Mouse (Mus musculus) neural tube, embryonic 15.5 days (tissue): ENCODE results near the gene Prr23a1. TPM values are rescaled to one million over a fixed set of nuclear protein-coding genes. Genes with fewer than 3 reads are reported as not detected.
A peak's percentile ranks its signal among the peaks of the same experiment; 100 is the strongest.
"Not testable (repeated sequence)": the region's sequence is repeated elsewhere in the genome, so short reads cannot be mapped to it uniquely, and the experiment has no call there.

Experiments
- ATAC-seq: fragments of 200-750 bp; cut with Nextera tagmentation; 2 replicates; pipeline ENCODE4 v1.8.0; 2017; ENCODE audit warnings: mild to moderate bottlenecking, moderate TSS enrichment, moderate library complexity; ENCODE audit not compliant: low FRiP score
- H3K27ac ChIP-seq: fragments of 300-500 bp; sonication (generic); replicated peaks from 2 replicates; pipeline ENCODE4 v1.5.1; 2015; ENCODE audit warnings: mild to moderate bottlenecking, inconsistent platforms
- H3K27me3 ChIP-seq: fragments of 300-500 bp; sonication (generic); replicated peaks from 2 replicates; pipeline ENCODE4 v1.6.1; 2015; ENCODE audit warnings: inconsistent platforms
- H3K36me3 ChIP-seq: fragments of 300-500 bp; sonication (generic); 2 replicates; pipeline ENCODE4 v1.6.1; 2015; ENCODE audit warnings: inconsistent platforms
- H3K4me1 ChIP-seq: fragments of 300-500 bp; sonication (generic); 2 replicates; pipeline ENCODE4 v1.6.1; 2015; ENCODE audit warnings: inconsistent platforms
- H3K4me2 ChIP-seq: fragments of 300-500 bp; sonication (generic); 2 replicates; pipeline ENCODE4 v1.6.1; 2015; ENCODE audit warnings: inconsistent platforms, mild to moderate bottlenecking, moderate library complexity
- H3K4me3 ChIP-seq: fragments of 300-500 bp; sonication (generic); replicated peaks from 2 replicates; pipeline ENCODE4 v1.5.1; 2015; ENCODE audit warnings: mild to moderate bottlenecking, inconsistent platforms
- H3K9ac ChIP-seq: fragments of 300-500 bp; sonication (generic); replicated peaks from 2 replicates; pipeline ENCODE4 v1.6.1; 2015; ENCODE audit warnings: mild to moderate bottlenecking, inconsistent platforms
- H3K9me3 ChIP-seq: fragments of 300-500 bp; sonication (generic); replicated peaks from 2 replicates; pipeline ENCODE4 v1.6.1; 2016; ENCODE audit warnings: inconsistent platforms
- WGBS: fragments of 180-500 bp; shearing (Covaris S2); methylation state at CpG from one replicate; pipeline ENCODE4 v1.1.7; 2015; ENCODE audit warnings: mixed read lengths; 5-methylcytosine and 5-hydroxymethylcytosine counted together
- polyA plus RNA-seq: library from polyadenylated mRNA; unstranded; fragments of >200 nt; fragmentation: Nextera tagmentation; extraction: Ambion mirVana; gene quantifications from 2 replicates; pipeline ENCODE4 v1.2.1, GENCODE M21; 2015

Prr23a1 gene
- 0.18 and 0.42 TPM in 2 replicates for polyA plus RNA-seq

DNA sequence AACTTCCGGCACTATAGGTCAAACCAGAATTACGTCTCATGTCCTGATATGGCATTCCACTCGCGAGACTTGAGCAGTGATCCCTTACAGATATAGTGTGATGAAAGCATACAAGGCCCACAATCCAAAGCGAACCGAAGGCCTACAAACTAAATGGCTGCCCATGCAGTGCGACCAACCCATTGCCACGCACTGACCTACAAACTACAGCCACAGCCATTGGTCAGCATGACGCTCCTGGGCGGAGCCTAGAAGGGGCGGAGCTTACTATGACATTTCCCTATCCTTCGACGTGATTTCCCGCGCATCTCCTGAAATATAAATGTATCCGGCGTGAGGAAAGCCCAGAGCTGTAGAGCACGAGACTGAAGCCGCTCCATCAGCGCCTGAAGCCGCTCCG, at the start of gene Prr23a1:
Gene Prr23a1 (plus strand): TSS at position 387 of the 400 bp plus-strand sequence.
- Histone ChIP-seq H3K4me2 (peak within 1 kb of the TSS; percentile 40), H3K4me3 (peak within 1 kb of the TSS; percentile 16; the same call in 1 of the 2 replicates)
- no peak for ATAC-seq

DNA sequence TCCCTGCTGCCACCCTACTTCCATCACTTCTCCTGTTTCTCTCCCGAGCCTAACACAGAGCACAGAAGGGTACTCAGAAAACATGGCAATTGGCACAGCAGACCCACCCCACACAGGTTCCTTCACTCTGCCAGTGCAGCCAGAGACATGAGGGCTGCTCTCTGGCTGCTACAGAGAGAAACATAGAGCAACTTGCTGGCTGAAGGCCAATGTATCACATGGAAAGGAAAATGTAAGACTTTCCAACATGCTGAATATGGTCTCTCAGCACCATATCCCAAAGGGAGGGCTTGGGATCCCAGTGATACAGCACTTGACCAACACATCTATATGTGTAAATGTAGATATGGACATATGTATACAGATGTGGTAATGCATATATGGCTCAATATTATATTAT, 43.3 kb upstream of the Prr23a1 start:
- H3K36me3 ChIP-seq = no peaks in the 10 kb centered on the region
- no peak for ATAC-seq
- H3K9ac ChIP-seq = no peak overlapping the region
- H3K4me1 ChIP-seq = no peaks in the 10 kb centered on the region
- no peak overlapping the region for H3K4me3 ChIP-seq
- WGBS = 81% methylated on average over 1 of the region's 1 CpGs
- no peaks in the 10 kb centered on the region for H3K27me3 ChIP-seq
- no peak overlapping the region for H3K4me2 ChIP-seq
- no peaks in the 10 kb centered on the region for H3K9me3 ChIP-seq
- no peak overlapping the region for H3K27ac ChIP-seq

More for the DNA sequence above, at the start of gene Prr23a1:
- WGBS = 63% methylated on average over 22 of the region's 22 CpGs
- Histone ChIP-seq H3K4me1 (no peaks in the 10 kb centered on the region), H3K27ac (no peak within 1 kb of the TSS), H3K27me3 (no peaks in the 10 kb centered on the region), H3K36me3 (no peaks in the 10 kb centered on the region), H3K9me3 (no peaks in the 10 kb centered on the region), H3K9ac (no peak within 1 kb of the TSS)

DNA sequence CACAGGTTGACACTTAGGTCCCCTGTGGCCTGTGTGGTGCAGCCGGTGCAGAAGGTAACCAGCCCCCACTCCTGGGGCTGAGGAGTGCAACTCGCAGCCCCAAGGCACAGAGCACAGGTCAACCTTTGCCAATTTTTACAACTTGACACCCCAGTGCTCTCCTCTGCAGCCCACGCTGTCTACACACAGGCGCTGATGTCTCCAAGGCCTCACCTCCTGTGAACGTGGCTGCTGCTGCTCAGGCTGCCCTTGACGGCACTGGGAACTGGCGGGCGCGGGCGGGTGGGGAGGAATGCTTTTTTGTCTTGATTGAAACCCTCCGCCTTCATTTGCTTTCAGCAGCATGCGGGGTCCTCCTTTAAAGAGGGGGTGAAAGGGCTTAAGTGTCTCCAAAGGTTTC, 38.3 kb upstream of the Prr23a1 start:
- Histone ChIP-seq H3K27me3 (no peaks in the 10 kb centered on the region), H3K9ac (no peak overlapping the region), H3K36me3 (no peaks in the 10 kb centered on the region), H3K4me3 (no peak overlapping the region), H3K27ac (no peak overlapping the region), H3K4me2 (no peak overlapping the region), H3K9me3 (no peaks in the 10 kb centered on the region), H3K4me1 (no peaks in the 10 kb centered on the region)
- 70% methylated on average over 12 of the region's 12 CpGs for WGBS
- ATAC-seq = no peak

DNA sequence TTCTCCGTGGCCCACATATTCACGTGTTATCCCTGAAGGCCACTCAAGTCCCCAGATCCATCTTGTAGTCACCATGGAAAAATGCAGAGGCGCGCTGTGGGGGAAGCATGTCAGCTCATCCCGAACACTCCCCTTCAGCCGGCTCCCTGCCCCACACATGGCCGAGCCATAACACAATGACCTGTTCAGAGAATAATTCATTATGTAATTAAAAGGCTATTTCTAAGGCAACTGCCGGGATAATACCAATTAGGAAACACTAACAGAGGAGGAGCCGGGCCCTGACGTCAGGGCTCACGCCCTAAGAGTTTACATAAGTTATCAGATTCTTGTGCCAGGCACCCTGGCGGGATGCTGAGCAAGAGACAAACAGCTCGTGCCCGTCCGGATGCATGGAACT, 36.8 kb upstream of the Prr23a1 start:
- no peak for ATAC-seq
- Histone ChIP-seq H3K9me3 (no peaks in the 10 kb centered on the region), H3K4me1 (no peaks in the 10 kb centered on the region), H3K4me2 (no peak overlapping the region), H3K36me3 (no peaks in the 10 kb centered on the region), H3K9ac (no peak overlapping the region), H3K27me3 (no peaks in the 10 kb centered on the region), H3K27ac (no peak overlapping the region), H3K4me3 (no peak overlapping the region)
- 71% methylated on average over 15 of the region's 15 CpGs for WGBS

DNA sequence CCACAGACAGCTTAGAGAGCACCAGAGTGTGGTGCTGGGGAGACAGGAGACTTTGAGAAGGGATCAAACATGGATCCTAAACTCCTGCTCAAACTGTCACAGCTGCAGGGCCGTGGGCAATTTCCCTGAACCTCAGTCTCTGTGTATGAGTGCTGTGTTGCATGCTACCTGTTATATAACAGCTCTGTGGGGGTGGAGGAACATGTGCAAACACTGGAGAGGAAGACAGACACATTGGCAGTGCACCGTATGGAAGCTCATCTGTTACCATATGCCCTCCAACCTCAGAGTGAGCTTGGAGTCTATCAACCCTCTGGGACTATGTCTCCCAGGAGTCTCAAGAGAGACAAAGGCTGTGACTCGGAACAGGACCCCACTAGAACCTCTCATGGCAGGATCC, 36.4 kb upstream of the Prr23a1 start:
- ATAC-seq = no peak
- Histone ChIP-seq H3K4me1 (no peaks in the 10 kb centered on the region), H3K4me3 (no peak overlapping the region), H3K36me3 (no peaks in the 10 kb centered on the region), H3K9ac (no peak overlapping the region), H3K9me3 (no peaks in the 10 kb centered on the region), H3K27ac (no peak overlapping the region), H3K4me2 (no peak overlapping the region), H3K27me3 (no peaks in the 10 kb centered on the region)
- 80% methylated on average over 3 of the region's 3 CpGs for WGBS

DNA sequence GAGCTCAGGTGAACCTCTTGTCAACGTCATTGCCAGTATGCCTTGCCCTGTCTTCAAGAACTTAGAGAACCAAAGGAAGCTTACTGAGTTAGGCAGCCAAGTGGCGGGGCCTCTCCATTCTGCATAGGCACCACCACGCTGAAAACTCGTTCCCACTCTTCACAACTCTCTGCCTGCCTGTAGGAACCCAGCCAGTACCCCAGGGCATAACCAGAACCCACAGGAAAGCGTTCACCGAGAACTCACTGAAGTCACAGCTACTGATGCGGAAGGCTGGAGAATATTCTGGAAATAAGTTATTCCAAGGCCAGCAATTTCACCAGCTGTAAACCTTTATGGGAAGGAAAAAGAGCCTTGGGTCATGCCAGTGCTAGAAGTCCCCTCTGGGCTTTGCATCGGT, 34.7 kb upstream of the Prr23a1 start:
- Histone ChIP-seq H3K9me3 (no peaks in the 10 kb centered on the region), H3K27ac (no peak overlapping the region), H3K4me3 (no peak overlapping the region), H3K36me3 (no peaks in the 10 kb centered on the region), H3K4me2 (no peak overlapping the region), H3K27me3 (no peaks in the 10 kb centered on the region), H3K9ac (no peak overlapping the region), H3K4me1 (no peaks in the 10 kb centered on the region)
- WGBS = 86% methylated on average over 8 of the region's 8 CpGs
- no peak for ATAC-seq

DNA sequence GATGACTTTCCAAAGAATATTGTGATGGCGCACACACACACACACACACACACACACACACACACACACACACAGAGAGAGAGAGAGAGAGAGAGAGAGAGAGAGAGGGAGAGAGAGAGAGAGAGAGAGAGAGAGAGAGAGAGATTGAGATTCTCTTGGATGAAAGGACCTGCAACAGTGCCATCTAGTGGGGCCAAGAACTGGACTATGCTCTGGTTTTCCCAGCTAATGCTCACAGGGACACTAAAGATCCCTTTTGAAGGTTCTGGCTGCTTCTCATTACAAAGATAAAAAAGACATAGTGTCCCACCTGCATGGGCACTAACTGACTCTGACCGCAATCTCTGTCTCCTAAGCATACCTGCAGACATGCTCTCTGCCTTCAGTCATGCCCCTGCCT, 32.8 kb upstream of the Prr23a1 start:
- not testable (repeated sequence) for H3K4me1 ChIP-seq
- 72% methylated on average over 2 of the region's 2 CpGs for WGBS

DNA sequence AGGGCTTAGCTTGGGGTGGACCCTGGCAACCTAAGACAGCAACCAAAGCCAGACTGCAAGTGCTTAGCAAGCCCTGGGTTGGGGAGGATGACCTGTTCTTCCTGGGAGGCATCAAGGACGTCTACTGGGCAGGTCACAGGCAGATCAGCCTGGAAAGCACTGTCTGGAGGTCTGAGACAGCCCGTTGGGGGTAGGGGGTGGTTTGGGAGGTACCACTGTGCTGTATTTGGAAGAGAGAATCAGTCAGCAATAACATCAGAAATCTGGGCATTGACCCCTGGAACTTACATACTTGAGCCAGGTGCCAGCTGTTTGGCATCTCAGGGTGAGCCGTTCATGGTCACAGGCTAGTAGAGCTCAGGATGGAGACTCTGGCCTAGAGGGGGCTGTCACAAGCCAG, 26.2 kb upstream of the Prr23a1 start:
- Histone ChIP-seq H3K4me1 (no peaks in the 10 kb centered on the region), H3K27ac (no peak overlapping the region), H3K36me3 (no peaks in the 10 kb centered on the region), H3K9me3 (no peaks in the 10 kb centered on the region), H3K4me3 (no peak overlapping the region), H3K27me3 (no peaks in the 10 kb centered on the region), H3K4me2 (no peak overlapping the region), H3K9ac (no peak overlapping the region)
- 84% methylated on average over 3 of the region's 3 CpGs for WGBS
- ATAC-seq = no peak

More for the DNA sequence above, 32.8 kb upstream of the Prr23a1 start:
- H3K9me3 ChIP-seq, H3K9ac ChIP-seq, H3K27ac ChIP-seq, ATAC-seq, H3K4me2 ChIP-seq, H3K36me3 ChIP-seq, H3K4me3 ChIP-seq, H3K27me3 ChIP-seq: not testable (repeated sequence)

DNA sequence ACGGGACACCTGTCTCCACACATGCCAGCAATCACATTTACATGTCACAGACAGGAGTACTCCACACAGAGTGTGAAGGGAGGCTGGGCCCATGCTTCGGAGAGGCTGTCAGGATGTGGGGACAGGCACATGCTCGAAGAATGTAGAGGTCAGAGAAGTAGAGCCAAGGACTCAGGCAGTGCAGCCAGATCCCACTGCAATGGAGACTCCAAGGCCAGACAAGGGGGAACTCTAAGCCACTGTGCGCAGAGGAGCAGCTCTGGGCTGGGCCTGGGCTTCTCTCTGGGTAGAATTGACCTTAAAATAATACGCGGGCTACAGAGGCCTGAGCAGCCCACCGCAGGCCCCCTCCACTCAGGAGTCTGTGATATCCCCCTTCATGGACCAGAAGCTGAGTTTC, 24.7 kb upstream of the Prr23a1 start:
- no peak overlapping the region for H3K27ac ChIP-seq
- H3K4me3 ChIP-seq = no peak overlapping the region
- no peaks in the 10 kb centered on the region for H3K4me1 ChIP-seq
- ATAC-seq = no peak
- H3K9ac ChIP-seq = no peak overlapping the region
- H3K27me3 ChIP-seq = no peaks in the 10 kb centered on the region
- no peaks in the 10 kb centered on the region for H3K36me3 ChIP-seq
- WGBS = 85% methylated on average over 7 of the region's 7 CpGs
- H3K4me2 ChIP-seq = no peak overlapping the region
- no peaks in the 10 kb centered on the region for H3K9me3 ChIP-seq

DNA sequence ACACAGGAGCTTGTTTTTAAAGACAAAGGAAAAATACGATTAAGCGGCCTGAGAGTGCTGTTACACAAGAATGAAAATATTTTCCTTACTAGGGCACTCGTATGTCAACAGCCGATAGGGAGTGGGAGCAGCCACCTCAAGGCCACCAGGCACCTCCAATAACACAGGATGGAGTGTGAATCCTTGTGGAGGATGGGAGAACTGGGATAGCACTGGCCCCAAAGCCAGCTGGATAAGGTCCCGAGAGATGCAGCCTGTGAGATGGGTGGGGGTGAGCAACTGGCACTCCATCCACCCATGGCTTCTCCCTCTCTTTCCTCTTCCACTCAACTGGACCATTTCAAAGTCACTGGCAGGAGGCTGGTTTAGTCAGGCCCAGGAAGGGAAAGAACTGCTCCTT, 23.3 kb upstream of the Prr23a1 start:
- H3K27ac ChIP-seq = no peak overlapping the region
- 92% methylated on average over 5 of the region's 5 CpGs for WGBS
- H3K27me3 ChIP-seq = no peaks in the 10 kb centered on the region
- H3K36me3 ChIP-seq = no peaks in the 10 kb centered on the region
- ATAC-seq = no peak
- H3K4me2 ChIP-seq = no peak overlapping the region
- H3K9me3 ChIP-seq = no peaks in the 10 kb centered on the region
- H3K4me3 ChIP-seq = no peak overlapping the region
- H3K9ac ChIP-seq = no peak overlapping the region
- no peaks in the 10 kb centered on the region for H3K4me1 ChIP-seq

DNA sequence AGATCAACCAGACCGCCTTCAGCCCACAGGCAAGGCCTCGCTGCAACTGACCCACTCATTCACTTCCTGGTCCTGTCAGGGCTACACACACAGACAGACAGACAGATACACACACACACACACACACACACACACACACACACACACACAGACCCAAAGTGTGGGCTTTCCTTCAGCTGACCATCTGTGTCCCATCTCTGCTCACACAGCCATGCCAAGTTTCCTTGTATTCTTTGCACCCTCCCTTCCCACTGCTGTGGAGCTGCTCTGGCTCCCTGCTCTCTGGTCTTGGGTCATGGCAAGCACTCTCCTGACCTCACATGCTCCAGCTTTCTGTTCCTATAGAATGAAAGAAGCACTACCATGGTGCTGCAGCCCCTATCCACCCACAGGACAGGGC, 22.8 kb upstream of the Prr23a1 start:
- Histone ChIP-seq H3K4me3 (no peak overlapping the region), H3K4me2 (no peak overlapping the region), H3K27me3 (no peaks in the 10 kb centered on the region), H3K9ac (no peak overlapping the region), H3K27ac (no peak overlapping the region), H3K4me1 (no peaks in the 10 kb centered on the region), H3K9me3 (no peaks in the 10 kb centered on the region), H3K36me3 (no peaks in the 10 kb centered on the region)
- ATAC-seq = no peak
- WGBS = 90% methylated on average over 2 of the region's 2 CpGs

DNA sequence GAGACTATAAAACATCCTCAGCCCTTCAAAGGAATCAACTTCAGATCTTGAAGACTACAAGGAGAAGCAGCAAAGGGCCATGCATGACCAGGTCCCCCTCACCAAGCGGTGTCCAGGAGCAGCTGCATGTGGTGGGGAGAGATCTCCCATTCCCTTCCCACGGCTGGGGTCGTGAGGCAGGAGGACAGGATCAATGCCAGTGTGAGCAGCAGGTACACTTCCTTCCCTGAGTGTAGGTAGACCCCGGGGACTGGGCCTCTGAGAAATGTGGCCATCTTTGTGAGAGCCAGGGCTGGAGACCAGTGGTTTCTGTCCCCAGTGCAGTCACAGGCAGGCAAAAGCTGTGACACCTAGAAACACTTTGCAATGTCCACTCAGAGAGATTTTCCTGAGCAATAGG, 21.8 kb upstream of the Prr23a1 start:
- Histone ChIP-seq H3K9me3 (no peaks in the 10 kb centered on the region), H3K4me2 (no peak overlapping the region), H3K36me3 (no peaks in the 10 kb centered on the region), H3K27me3 (no peaks in the 10 kb centered on the region), H3K27ac (no peak overlapping the region), H3K4me1 (no peaks in the 10 kb centered on the region), H3K4me3 (no peak overlapping the region), H3K9ac (no peak overlapping the region)
- no peak for ATAC-seq
- WGBS = 90% methylated on average over 4 of the region's 4 CpGs

DNA sequence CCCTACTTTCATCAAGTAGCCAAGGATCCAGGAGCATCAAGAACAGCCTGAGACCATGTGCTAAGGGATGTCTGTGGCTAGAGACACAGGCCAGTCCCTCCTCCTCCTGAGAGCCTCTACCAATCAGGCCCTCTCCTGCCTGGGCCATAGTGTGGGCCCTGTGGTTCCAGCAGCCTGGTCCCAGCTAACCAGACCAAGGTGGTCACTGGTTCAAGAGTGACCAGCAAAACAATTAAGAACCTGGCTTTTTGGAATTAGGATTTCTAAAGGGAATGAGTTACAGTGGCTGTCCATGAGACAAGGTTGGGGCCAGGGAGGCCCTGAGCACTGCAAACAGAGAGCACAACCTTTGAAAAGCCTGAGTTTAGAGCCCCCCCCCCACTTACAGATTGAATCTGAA, 21.2 kb upstream of the Prr23a1 start:
- no peak overlapping the region for H3K4me3 ChIP-seq
- no peak overlapping the region for H3K9ac ChIP-seq
- no peaks in the 10 kb centered on the region for H3K36me3 ChIP-seq
- ATAC-seq = no peak
- no peaks in the 10 kb centered on the region for H3K9me3 ChIP-seq
- H3K4me2 ChIP-seq = no peak overlapping the region
- no peaks in the 10 kb centered on the region for H3K4me1 ChIP-seq
- no peaks in the 10 kb centered on the region for H3K27me3 ChIP-seq
- no peak overlapping the region for H3K27ac ChIP-seq
